Mouse (Mus musculus) liver, adult 2 months (tissue): ENCODE results near the gene Fntb. TPM values are rescaled to one million over a fixed set of nuclear protein-coding genes. Genes with fewer than 3 reads are reported as not detected.

Source experiments
- DNase-seq: peaks from one replicate; pipeline ENCODE4 v3.0.0-alpha.2; 2011; ENCODE audit warnings: low read depth, low spot score; ENCODE audit errors: extremely low read depth
- H3K27ac ChIP-seq: fragments of 200-500 bp; replicated peaks from 2 replicates; pipeline ENCODE4 v1.5.1; 2012; ENCODE audit warnings: low read depth, mild to moderate bottlenecking, control low read depth, inconsistent platforms, low read length; ENCODE audit not compliant: insufficient read depth
- H3K27me3 ChIP-seq: fragments of 200-500 bp; 2 replicates; pipeline ENCODE4 v1.6.1; 2012; ENCODE audit warnings: mild to moderate bottlenecking, moderate library complexity, low read length, inconsistent platforms; ENCODE audit not compliant: control insufficient read depth, insufficient read depth
- H3K36me3 ChIP-seq: fragments of 200-500 bp; 2 replicates; pipeline ENCODE4 v1.6.1; 2012; ENCODE audit warnings: low read length, inconsistent platforms; ENCODE audit not compliant: control insufficient read depth, insufficient read depth
- H3K4me1 ChIP-seq: fragments of 200-500 bp; 2 replicates; pipeline ENCODE4 v1.6.1; 2011; ENCODE audit warnings: low read length; ENCODE audit not compliant: control insufficient read depth, insufficient read depth
- H3K4me3 ChIP-seq: fragments of 200-500 bp; 2 replicates; pipeline ENCODE4 v1.5.1; 2011; ENCODE audit warnings: low read depth, mild to moderate bottlenecking, control low read depth, low read length, moderate library complexity; ENCODE audit not compliant: insufficient read depth
- H3K79me2 ChIP-seq: fragments of 200-500 bp; 2 replicates; pipeline ENCODE4 v1.6.1; 2012; ENCODE audit warnings: inconsistent platforms, mild to moderate bottlenecking, low read length, moderate library complexity; ENCODE audit not compliant: control insufficient read depth, insufficient read depth
- H3K9ac ChIP-seq: fragments of 200-500 bp; 2 replicates; pipeline ENCODE4 v1.6.1; 2012; ENCODE audit warnings: low read depth, mild to moderate bottlenecking, control low read depth, inconsistent platforms, low read length
- CTCF ChIP-seq: fragments of 200-500 bp; IDR thresholded peaks from 2 replicates; pipeline ENCODE4 v1.5.1; 2011; ENCODE audit warnings: low read depth, low read length, control low read depth
- POLR2A ChIP-seq: fragments of 200-500 bp; IDR thresholded peaks from 2 replicates; pipeline ENCODE4 v1.6.1; 2011; ENCODE audit warnings: low read length, control low read depth; ENCODE audit not compliant: insufficient read depth; ENCODE audit errors: extremely low read depth
- WGBS: fragments of 180-500 bp; shearing (Covaris S2); methylation state at CpG from one replicate; pipeline ENCODE4 v1.1.7; 2018; 5-methylcytosine and 5-hydroxymethylcytosine counted together
- polyA plus RNA-seq: library from polyadenylated mRNA; depleted of rRNA; stranded (reverse); fragments of >200 nt; gene quantifications from 2 replicates; pipeline ENCODE4 v1.2.3, GENCODE M21; 2012
- total RNA-seq: library from RNA; depleted of rRNA; stranded (reverse); fragments of >200 nt; gene quantifications from 2 replicates; pipeline ENCODE4 v1.2.3, GENCODE M21; 2014

The Fntb gene
- total and polyA plus RNA-seq, 2 experiments = 1.4 to 6.5 TPM

DNA sequence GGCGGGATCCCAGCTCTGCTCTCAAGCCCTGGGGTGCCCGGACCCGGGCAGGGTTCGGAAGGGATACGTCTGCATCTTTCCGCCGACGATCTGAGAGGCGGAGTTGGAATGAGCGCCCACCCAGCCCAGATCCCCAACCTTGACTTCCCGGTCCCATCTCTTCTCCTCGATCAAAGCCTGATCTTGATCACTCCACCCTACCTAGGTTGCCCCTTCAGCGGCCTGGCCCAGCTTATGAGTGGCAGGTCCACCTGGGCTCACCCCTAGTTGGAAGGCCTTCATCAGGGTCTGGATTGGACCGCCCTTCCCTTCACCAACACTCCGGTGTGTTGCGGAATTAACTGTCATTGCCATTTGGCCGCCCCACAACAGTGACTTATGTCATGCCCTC lies 57.3 kb downstream of the Fntb start, which contains the start of gene Rab15:
Gene Rab15, minus strand, starts transcription at position 258 of the 391 bp plus-strand sequence.
- DNase-seq = no peak
- no peak within 1 kb of the TSS for H3K27ac ChIP-seq
- 15% methylated on average over 16 of the region's 17 CpGs for WGBS

GRCm38 (mm10) chr12:76825283-76825682 lies 59.9 kb downstream of the Fntb start:
- TF ChIP-seq POLR2A (no peak), CTCF (no peak)
- Histone ChIP-seq H3K36me3 (no peaks in the 10 kb centered on the region), H3K27ac (no peak overlapping the region), H3K4me1 (0 out of 2 replicates have a peak, but pooled peaks cover 3% of the 10 kb centered on the region), H3K27me3 (peaks cover 16% of the 10 kb centered on the region), H3K9ac (no peak overlapping the region), H3K4me3 (no peak overlapping the region), H3K79me2 (no peaks in the 10 kb centered on the region)
- WGBS = 81% methylated on average over 4 of the region's 4 CpGs
- no peak for DNase-seq

More for the DNA sequence above, 57.3 kb downstream of the Fntb start, which contains the start of gene Rab15:
- TF ChIP-seq CTCF = no peak
- no peak for TF ChIP-seq POLR2A
- 0 out of 2 replicates have a peak, but pooled peaks cover 3% of the 10 kb centered on the region for H3K4me1 ChIP-seq
- peaks cover 16% of the 10 kb centered on the region for H3K27me3 ChIP-seq
- peak within 1 kb of the TSS; percentile 45 for H3K9ac ChIP-seq
- no peaks in the 10 kb centered on the region for H3K79me2 ChIP-seq
- peak within 1 kb of the TSS; percentile 57; the same call in 1 of the 2 replicates for H3K4me3 ChIP-seq
- no peaks in the 10 kb centered on the region for H3K36me3 ChIP-seq

DNA sequence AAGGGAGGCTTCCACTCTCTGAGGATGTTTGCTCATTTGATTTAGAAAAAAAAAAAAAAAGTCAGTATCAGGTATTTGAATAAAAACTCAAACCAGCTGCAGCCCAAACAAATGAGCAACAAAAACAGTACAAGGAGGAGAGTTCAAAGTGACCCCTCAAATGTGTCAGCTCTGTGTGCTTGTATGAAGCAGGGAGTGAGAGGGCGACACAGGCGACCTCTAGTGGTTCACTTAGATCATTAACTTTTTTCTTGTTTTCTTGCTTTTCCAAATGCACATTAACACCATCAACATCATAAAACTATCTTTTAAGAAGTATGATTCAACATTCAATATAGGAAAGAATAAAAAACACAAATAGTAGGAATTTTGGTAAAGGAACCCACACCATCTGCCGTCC lies 67.3 kb downstream of the Fntb start:
- Histone ChIP-seq H3K79me2 (no peaks in the 10 kb centered on the region), H3K27ac (no peak overlapping the region), H3K4me3 (no peak overlapping the region), H3K36me3 (no peaks in the 10 kb centered on the region), H3K9ac (no peak overlapping the region), H3K27me3 (no peaks in the 10 kb centered on the region), H3K4me1 (no peaks in the 10 kb centered on the region)
- WGBS = 6% methylated on average over 3 of the region's 3 CpGs
- TF ChIP-seq CTCF (peak; percentile 68), POLR2A (no peak)
- DNase-seq = peak; percentile 41

DNA sequence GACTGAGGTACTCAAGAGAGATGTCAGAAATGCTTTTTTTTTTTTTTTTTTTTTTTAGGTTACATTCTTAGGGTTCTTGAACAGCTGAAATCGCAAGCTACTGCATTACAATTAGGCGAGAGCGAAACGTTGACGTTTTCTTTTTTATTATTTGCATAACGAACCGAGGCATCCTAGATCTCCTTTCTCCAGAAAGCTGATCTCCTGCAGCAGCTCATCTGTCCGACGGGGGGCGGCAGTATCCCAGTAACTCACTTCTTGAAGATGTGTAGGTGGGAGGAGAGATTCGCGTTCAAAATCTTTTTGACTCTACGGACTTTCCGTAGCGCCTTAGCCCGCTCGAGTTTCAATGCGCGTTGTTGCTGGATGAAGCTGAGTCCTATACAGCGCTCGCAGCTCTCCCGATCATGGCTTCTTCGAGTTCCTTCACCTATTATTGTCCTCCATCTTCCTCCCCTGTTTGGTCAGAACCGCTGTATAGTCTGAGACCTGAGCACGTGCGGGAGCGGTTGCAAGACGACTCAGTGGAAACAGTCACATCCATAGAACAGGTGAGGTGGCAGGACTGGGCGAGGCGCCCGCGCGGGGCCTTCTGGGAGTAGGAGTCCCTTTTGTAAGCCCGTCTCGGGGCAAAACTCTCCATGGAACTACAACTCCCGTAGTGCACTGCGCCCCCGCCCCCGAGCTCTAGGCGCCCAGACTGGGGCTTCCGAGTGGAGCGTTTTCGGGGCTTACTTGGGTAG lies 71.9 kb downstream of the Fntb start:
- no peaks in the 10 kb centered on the region for H3K36me3 ChIP-seq
- H3K9ac ChIP-seq = peak overlapping the region; percentile 80
- DNase-seq = peak; percentile 90
- H3K79me2 ChIP-seq = no peaks in the 10 kb centered on the region
- WGBS = under 1% methylated on average over 43 of the region's 43 CpGs
- H3K27ac ChIP-seq = peak overlapping the region; percentile 70
- H3K4me3 ChIP-seq = peak overlapping the region; percentile 59
- H3K27me3 ChIP-seq = no peaks in the 10 kb centered on the region
- H3K4me1 ChIP-seq = peaks cover 2% of the 10 kb centered on the region; the same call in 1 of the 2 replicates
- TF ChIP-seq CTCF = peak; percentile 61
- no peak for TF ChIP-seq POLR2A

GRCm38 (mm10) chr12:76837844-76838650 lies 72.7 kb downstream of the Fntb start:
- H3K4me3 ChIP-seq = peak overlapping the region; percentile 59
- 11% methylated on average over 21 of the region's 21 CpGs for WGBS
- no peak for TF ChIP-seq POLR2A
- TF ChIP-seq CTCF = no peak
- H3K27me3 ChIP-seq = no peaks in the 10 kb centered on the region
- peak overlapping the region; percentile 80 for H3K9ac ChIP-seq
- peak overlapping the region; percentile 70 for H3K27ac ChIP-seq
- H3K79me2 ChIP-seq = no peaks in the 10 kb centered on the region
- no peaks in the 10 kb centered on the region for H3K36me3 ChIP-seq
- DNase-seq = no peak
- peaks cover 2% of the 10 kb centered on the region; the same call in 1 of the 2 replicates for H3K4me1 ChIP-seq
